Mouse (Mus musculus) lung, postnatal 0 days (tissue): ENCODE data around the gene Tlr5.

Source experiments
- CTCF ChIP-seq: IDR thresholded peaks from 2 replicates; pipeline ENCODE4 v1.5.1; 2016; ENCODE audit warnings: antibody characterized with exemption, mild to moderate bottlenecking
- EP300 ChIP-seq: IDR thresholded peaks from 2 replicates; pipeline ENCODE4 v1.6.1; 2016; ENCODE audit warnings: antibody characterized with exemption, mild to moderate bottlenecking, control low read depth

- TF ChIP-seq CTCF: no peak
- TF ChIP-seq EP300: no peak
These were observed 4.7 kb downstream of the Tlr5 start for GRCm38 (mm10) chr1:182959251-182959691.
